In the genomic region with DNA sequence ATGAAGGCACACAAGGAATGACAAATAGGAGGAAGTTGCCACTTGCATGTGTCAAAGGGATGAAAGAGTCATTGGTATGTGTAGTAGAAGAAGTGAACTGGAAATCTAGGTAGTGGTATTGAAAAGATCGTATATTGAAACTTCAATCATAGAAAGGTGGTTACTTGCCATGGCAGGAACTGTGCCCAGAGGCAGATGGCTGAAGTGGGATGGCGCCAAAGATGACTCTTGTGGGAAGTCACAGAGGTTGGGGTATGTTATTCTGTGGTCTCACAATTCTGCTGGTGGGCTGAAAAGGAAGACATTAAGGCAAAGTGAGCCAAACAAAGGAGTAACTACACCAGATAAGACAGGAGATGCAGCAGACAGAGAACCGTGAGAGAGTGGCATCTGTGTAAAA, we compare ENCODE assay signal across 14 mouse cellular contexts.
"Had no signal": no experiment of that assay in that cellular context is flagged by ENCODE, and none has a peak within 500 bp of the region (broad histone marks: within the 10 kb centered on the region; RNA-seq: fewer than 3 reads in every experiment).

No protein-coding gene starts in this region.

- DNase-seq: cerebellum, adult 8-10 months; cerebellum, adult 9-11 months; cerebellum, postnatal 25 days; cerebellum, postnatal 36 days; embryo, embryonic 11 days; forebrain, postnatal 0 days; gastrocnemius, adult 2 months; gastrocnemius, postnatal 10 days; gastrocnemius, postnatal 14 days; gastrocnemius, postnatal 25 days; gastrocnemius, postnatal 36 days; heart, adult 11 months; heart, adult 18-20 months; heart, adult 2 months had no signal
